In the genomic region with DNA sequence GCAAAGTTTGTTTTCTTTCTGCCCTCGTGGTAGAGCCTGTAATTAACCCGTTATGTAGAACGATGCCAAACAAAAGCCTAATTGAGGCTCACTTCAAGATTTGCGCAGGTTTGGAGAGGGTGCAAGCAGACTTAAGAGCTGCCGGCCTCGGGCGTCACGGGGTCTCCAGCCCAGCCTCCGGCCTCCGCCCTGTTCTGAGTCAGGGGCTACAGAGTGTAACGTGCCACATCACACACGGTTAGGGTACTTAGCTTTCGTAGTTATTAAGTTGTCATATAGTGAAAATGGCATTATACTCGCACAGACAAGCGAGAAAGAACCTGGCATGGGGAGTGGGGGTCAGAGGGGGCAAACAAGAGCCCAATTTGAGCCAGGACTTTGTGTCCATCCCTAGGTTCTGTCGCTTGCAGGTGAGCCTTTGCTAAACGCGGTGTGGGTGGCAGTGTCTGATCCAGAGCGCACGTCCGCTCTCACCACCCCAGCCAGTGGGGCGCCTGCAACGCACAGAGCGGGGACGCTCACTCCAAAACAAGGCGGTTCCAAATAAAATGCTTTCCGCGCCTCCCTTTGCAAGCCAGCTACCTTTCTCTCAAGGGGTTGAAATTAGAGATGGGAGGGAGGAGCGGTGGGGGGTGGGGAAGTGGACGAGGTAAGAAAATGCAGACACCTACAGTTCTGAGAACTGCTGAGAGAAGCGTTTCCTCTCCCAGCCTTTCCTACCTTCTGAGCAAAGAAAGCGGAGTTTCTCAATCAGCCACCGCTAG, we compare ENCODE assay signal across 10 mouse cellular contexts. TPM values are rescaled to one million over a fixed set of nuclear protein-coding genes. Genes with fewer than 3 reads are reported as not detected.
DNase-seq lines count a peak whose midpoint lies in the region; ATAC-seq and TF ChIP-seq lines count a peak whose summit lies in the region.
"Had no signal": no experiment of that assay in that cellular context is flagged by ENCODE, and none has a peak within 500 bp of the region (broad histone marks: within the 10 kb centered on the region; RNA-seq: fewer than 3 reads in every experiment).

No protein-coding gene starts in this region.

- H3K4me2 ChIP-seq in hindbrain, embryonic 16.5 days (ENCODE audit: low read length) = no peak overlapping the region
- H3K4me2 ChIP-seq in midbrain, postnatal 0 days (ENCODE audit: low read depth, low read length, poor library complexity, severe bottlenecking) = no peak overlapping the region

- no peaks in the 10 kb centered on the region for H3K36me3 ChIP-seq in hindbrain, embryonic 10.5 days
- H3K36me3 ChIP-seq in hindbrain, embryonic 16.5 days (ENCODE audit: control insufficient read depth, insufficient read depth, low read length) = no peaks in the 10 kb centered on the region
- no peaks in the 10 kb centered on the region for H3K36me3 ChIP-seq in midbrain, postnatal 0 days (ENCODE audit: insufficient read depth, low read length)

- no peaks in the 10 kb centered on the region for H3K9me3 ChIP-seq in hindbrain, embryonic 10.5 days
- H3K9me3 ChIP-seq in hindbrain, embryonic 16.5 days (ENCODE audit: control insufficient read depth, low read length) = no peaks in the 10 kb centered on the region
- H3K9me3 ChIP-seq in midbrain, postnatal 0 days (ENCODE audit: low read length) = no peaks in the 10 kb centered on the region

- TF ChIP-seq CTCF in midbrain, postnatal 0 days (IDR thresholded peaks at IDR 0.05) = no peak

- H3K4me1 ChIP-seq in hindbrain, embryonic 10.5 days (replicated peaks) = peaks cover 17% of the 10 kb centered on the region
- no peaks in the 10 kb centered on the region; the same call in 1 of the 2 replicates for H3K4me1 ChIP-seq in hindbrain, embryonic 16.5 days (ENCODE audit: control insufficient read depth, insufficient read depth, low read depth, low read length)
- no peaks in the 10 kb centered on the region for H3K4me1 ChIP-seq in midbrain, postnatal 0 days (ENCODE audit: insufficient read depth, low read length)

- no peak overlapping the region for H3K9ac ChIP-seq in hindbrain, embryonic 16.5 days (ENCODE audit: low read depth, low read length)
- no peak overlapping the region for H3K9ac ChIP-seq in midbrain, postnatal 0 days (replicated peaks; ENCODE audit: low read length, poor library complexity, severe bottlenecking)

- no peak overlapping the region for H3K27ac ChIP-seq in hindbrain, embryonic 10.5 days
- no peak overlapping the region for H3K27ac ChIP-seq in hindbrain, embryonic 16.5 days (ENCODE audit: low read depth, low read length)
- H3K27ac ChIP-seq in midbrain, postnatal 0 days (ENCODE audit: low read depth, low read length) = no peak overlapping the region

- peak overlapping the region; percentile 19 for H3K4me3 ChIP-seq in hindbrain, embryonic 10.5 days
- no peak overlapping the region for H3K4me3 ChIP-seq in hindbrain, embryonic 16.5 days (ENCODE audit: low read length)
- H3K4me3 ChIP-seq in midbrain, postnatal 0 days (ENCODE audit: low read depth, low read length) = no peak overlapping the region

- peak; percentile 51 for DNase-seq in hindbrain, embryonic 10.5 days (ENCODE audit: low spot score)
- DNase-seq in midbrain, postnatal 0 days (ENCODE audit: low spot score) = no peak
- DNase-seq in adrenal gland, postnatal 25 days = no peak
- no peak for DNase-seq in layer of hippocampus, adult 18-20 months (ENCODE audit: low spot score in 2 of 2)
- DNase-seq in thymus, postnatal 4 days = no peak

- WGBS in hindbrain, embryonic 10.5 days = under 1% methylated on average over 33 of the region's 33 CpGs
- 1% methylated on average over 33 of the region's 33 CpGs for WGBS in hindbrain, embryonic 16.5 days
- WGBS in midbrain, postnatal 0 days = under 1% methylated on average over 33 of the region's 33 CpGs

- ATAC-seq in hindbrain, embryonic 16.5 days = no peak
- 0 out of 2 replicates have a peak, but pooled peaks have one; percentile 37 for ATAC-seq in common myeloid progenitor, adult 5-6 weeks (replicated peaks; ENCODE audit: low read depth, poor library complexity, severe bottlenecking)
- peak; percentile 34 to 47; a peak in 1 of 4 replicates for ATAC-seq in hematopoietic stem cell, adult 5-6 weeks (replicated peaks in 1 of 2; ENCODE audit: insufficient read depth in 1 of 2, low FRiP score in 2 of 2, low TSS enrichment in 1 of 2, low read depth in 1 of 2, poor library complexity in 2 of 2, severe bottlenecking in 2 of 2)
- ATAC-seq in midbrain, postnatal 0 days (ENCODE audit: low FRiP score) = 0 out of 2 replicates have a peak, but pooled peaks have one; percentile 25

- H3K27me3 ChIP-seq in hindbrain, embryonic 10.5 days (ENCODE audit: insufficient read depth, poor library complexity, severe bottlenecking) = peaks cover 100% of the 10 kb centered on the region
- H3K27me3 ChIP-seq in hindbrain, embryonic 16.5 days (replicated peaks; ENCODE audit: control insufficient read depth, insufficient read depth, low read length) = peaks cover 59% of the 10 kb centered on the region
- H3K27me3 ChIP-seq in midbrain, postnatal 0 days (ENCODE audit: insufficient read depth, low read length) = peaks cover 86% of the 10 kb centered on the region
- H3K27me3 ChIP-seq: CH12.LX had no signal

RNA-seq across cellular contexts. Expression of gene Isl1, which starts 12.3 kb away (rescaled TPM):
- polyA plus RNA-seq in hindbrain, embryonic 10.5 days (2016; fragmentation: Nextera tagmentation; extraction: Ambion mirVana) = 34.9 and 63.4 TPM in 2 replicates
- 14.6 and 29.3 TPM in 2 replicates for polyA plus RNA-seq in hindbrain, embryonic 16.5 days (2015; fragmentation: Nextera tagmentation; extraction: Ambion mirVana)
- total RNA-seq in common myeloid progenitor, adult 5-6 weeks (2017) = not detected in 2 replicates
- not detected in 2 replicates for total RNA-seq in hematopoietic stem cell, adult 5-6 weeks (2017)
- total RNA-seq in midbrain, postnatal 0 days (2014; rRNA removed) = 6.8 and 12.3 TPM in 2 replicates
- polyA plus RNA-seq in midbrain, postnatal 0 days (2015; fragmentation: Nextera tagmentation; extraction: Ambion mirVana) = 13.2 and 25.8 TPM in 2 replicates
- total RNA-seq in adrenal gland, postnatal 25 days (2021) = 4.0 and 6.0 TPM in 2 replicates
- total RNA-seq in layer of hippocampus, adult 18-20 months (2021) = not detected
- total RNA-seq: CH12.LX; layer of hippocampus, adult 8-10 months had no signal
